Mouse (Mus musculus): ENCODE measurements around the gene Adcy6.

DNA sequence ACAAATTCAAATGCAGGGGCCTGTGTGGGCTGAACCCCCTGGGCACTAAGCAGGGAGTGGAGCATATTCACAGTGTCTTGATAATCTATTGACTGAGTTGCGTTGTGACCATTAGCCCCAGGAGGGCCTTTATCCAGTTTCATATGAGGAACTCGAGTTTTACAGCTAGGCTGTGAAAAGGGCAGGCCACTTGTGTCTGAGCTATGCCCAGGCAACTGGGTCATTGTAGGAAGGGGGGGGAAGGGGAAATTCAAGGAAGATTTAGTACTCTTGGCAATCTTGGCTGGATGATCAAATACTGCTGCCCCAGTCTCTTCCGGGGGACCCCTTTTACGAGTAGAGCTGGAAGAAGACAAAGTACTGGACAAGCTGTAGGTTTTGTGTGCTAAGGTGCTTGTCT, 66.5 kb downstream of the Adcy6 start:
- TF ChIP-seq CTCF (IDR thresholded peaks at IDR 0.05; ENCODE audit: insufficient read depth, low read length) (no peak), POLR2A (IDR thresholded peaks at IDR 0.05; ENCODE audit: borderline replicate concordance, extremely low read depth, low read depth, low read length) (no peak)
